Mouse (Mus musculus): ENCODE data around the gene Chka. TPM values are rescaled to one million over a fixed set of nuclear protein-coding genes. Genes with fewer than 3 reads are reported as not detected.

Chka gene
- polyA plus RNA-seq, 1 experiment from 2014 or later: 36.1 TPM

DNA sequence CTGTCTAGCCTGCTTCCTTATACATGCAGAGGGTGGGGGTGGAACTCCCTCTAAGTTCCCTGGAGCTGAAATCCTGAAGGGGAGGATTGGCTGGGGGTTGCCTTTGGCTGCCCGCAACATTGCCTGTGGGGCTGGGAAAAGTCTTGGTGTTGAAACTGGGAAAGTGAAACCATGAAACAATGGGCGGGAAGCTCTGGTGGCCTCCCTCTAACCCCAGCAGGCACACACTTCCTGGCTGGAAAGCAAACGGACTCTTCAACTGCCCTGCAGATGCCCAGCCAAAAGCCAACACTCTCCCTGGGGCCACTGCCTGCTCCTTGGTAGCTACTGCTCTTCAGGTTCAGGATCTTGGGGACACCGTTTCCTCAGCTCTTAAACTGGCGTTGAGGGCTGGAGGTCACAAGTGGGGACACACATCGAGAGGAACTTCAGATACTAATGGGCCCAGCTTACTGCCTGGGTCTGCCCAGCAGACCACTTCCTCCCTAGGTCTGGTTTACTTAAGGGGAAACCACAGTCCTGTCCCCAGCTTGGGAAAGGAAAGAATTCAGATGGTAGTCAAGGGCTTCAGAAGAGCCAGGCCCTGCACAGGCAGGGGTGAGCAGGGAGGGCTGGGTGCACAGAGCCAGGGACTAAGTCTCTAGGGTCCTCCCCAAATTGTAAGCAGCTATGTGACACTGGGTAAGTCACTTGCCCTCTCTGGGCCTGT, 53.8 kb downstream of the Chka start:
- peak overlapping the region; percentile 72 for H3K27ac ChIP-seq (ENCODE audit: poor library complexity, severe bottlenecking)
- H3K9me3 ChIP-seq (replicated peaks): no peaks in the 10 kb centered on the region
- peak; percentile 5; the same call in 1 of the 2 replicates for ATAC-seq (ENCODE audit: insufficient number of reproducible peaks, low FRiP score)
- peak overlapping the region; percentile 56 for H3K4me3 ChIP-seq
- no peaks in the 10 kb centered on the region for H3K27me3 ChIP-seq (replicated peaks)
- H3K4me2 ChIP-seq: peak overlapping the region; percentile 79
- peaks cover 57% of the 10 kb centered on the region for H3K36me3 ChIP-seq
- peaks cover 39% of the 10 kb centered on the region for H3K4me1 ChIP-seq (replicated peaks)
- H3K9ac ChIP-seq: peak overlapping the region; percentile 74
- 23% methylated on average over 6 of the region's 6 CpGs for WGBS

DNA sequence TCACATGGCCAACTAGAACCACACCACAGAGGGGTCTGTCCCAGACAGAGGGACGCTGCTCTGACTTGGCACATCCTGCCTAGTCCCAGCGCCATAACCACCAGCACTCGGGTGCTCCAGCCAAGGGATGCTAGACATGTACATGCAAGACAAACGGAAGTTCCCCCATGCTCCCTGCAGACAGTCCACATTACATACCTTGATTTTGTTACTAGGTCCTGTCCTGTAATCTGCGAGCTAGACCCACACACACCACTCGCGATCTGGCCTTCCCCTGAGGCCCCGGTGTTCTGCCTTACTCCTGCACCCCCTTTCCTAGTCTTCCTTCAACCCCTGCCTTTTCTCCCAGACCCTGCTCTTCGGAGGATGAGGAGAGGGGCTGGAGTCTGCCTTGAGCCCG, 54.8 kb downstream of the Chka start:
- WGBS: 22% methylated on average over 10 of the region's 10 CpGs
- Histone ChIP-seq H3K36me3 (peaks cover 61% of the 10 kb centered on the region), H3K9ac (peak overlapping the region; percentile 74), H3K4me3 (peak overlapping the region; percentile 56), H3K9me3 (replicated peaks) (no peaks in the 10 kb centered on the region), H3K27ac (ENCODE audit: poor library complexity, severe bottlenecking) (peak overlapping the region; percentile 72), H3K4me2 (peak overlapping the region; percentile 79), H3K27me3 (replicated peaks) (no peaks in the 10 kb centered on the region), H3K4me1 (replicated peaks) (peaks cover 39% of the 10 kb centered on the region)
- no peak for ATAC-seq (ENCODE audit: insufficient number of reproducible peaks, low FRiP score)

DNA sequence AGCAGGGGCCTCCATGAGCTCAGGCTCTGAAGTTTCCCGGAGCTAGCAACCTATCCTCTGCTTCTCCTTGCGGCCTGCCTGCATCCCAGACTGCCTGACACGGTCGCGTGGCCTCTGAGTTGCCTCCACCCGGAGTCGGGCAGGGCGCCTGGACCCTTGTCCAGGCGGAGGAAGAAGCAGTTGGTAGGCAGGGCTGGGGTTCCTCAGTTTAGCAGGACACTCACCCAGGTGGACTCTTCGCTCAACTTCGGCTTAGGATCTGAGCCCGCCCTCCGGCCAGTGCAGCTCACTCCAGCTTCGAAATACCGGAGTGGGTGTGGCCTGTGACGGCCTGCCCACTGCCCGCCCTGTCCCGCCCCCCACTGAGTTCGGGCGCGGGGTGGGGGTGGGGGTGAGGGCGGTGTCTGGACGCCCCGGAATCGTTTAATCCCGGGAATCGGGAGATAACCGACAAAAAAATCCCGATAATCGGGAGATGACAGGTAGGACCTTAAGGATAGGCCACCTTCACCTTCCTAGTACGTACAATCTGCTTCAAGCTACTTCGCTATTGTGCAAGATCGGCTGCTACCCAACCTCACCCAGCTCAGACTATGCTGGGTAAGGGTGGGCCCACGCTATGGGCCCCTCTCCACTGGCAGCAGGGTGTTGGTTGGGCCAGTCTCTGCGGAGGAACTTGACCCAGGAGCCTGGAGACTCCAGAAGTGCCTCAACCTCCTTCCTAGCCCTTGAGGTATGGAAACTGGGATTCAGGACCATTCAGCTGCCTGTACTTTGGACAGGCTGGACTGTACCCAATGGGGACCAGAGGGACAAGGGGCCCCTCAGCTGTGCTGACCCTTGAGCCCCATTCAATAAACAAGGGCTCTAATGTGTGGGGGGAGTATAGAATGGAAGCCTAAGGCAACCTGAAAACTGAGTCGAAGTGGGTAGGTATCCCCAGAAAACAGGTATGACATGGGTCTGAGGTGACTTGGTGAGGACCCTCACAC, 55.5 kb downstream of the Chka start, which contains the start of gene Tcirg1:
Tcirg1 (minus strand) TSS at position 339 of the 992 bp plus-strand sequence.
- ATAC-seq (ENCODE audit: insufficient number of reproducible peaks, low FRiP score): peak; percentile 88
- no peaks in the 10 kb centered on the region for H3K27me3 ChIP-seq (replicated peaks)
- H3K36me3 ChIP-seq: peaks cover 53% of the 10 kb centered on the region
- peak within 1 kb of the TSS; percentile 56 for H3K4me3 ChIP-seq
- H3K4me1 ChIP-seq (replicated peaks): peaks cover 47% of the 10 kb centered on the region
- H3K4me2 ChIP-seq: peak within 1 kb of the TSS; percentile 79
- 5% methylated on average over 36 of the region's 36 CpGs for WGBS
- peak within 1 kb of the TSS; percentile 72 for H3K27ac ChIP-seq (ENCODE audit: poor library complexity, severe bottlenecking)
- H3K9me3 ChIP-seq (replicated peaks): no peaks in the 10 kb centered on the region
- peak within 1 kb of the TSS; percentile 74 for H3K9ac ChIP-seq

DNA sequence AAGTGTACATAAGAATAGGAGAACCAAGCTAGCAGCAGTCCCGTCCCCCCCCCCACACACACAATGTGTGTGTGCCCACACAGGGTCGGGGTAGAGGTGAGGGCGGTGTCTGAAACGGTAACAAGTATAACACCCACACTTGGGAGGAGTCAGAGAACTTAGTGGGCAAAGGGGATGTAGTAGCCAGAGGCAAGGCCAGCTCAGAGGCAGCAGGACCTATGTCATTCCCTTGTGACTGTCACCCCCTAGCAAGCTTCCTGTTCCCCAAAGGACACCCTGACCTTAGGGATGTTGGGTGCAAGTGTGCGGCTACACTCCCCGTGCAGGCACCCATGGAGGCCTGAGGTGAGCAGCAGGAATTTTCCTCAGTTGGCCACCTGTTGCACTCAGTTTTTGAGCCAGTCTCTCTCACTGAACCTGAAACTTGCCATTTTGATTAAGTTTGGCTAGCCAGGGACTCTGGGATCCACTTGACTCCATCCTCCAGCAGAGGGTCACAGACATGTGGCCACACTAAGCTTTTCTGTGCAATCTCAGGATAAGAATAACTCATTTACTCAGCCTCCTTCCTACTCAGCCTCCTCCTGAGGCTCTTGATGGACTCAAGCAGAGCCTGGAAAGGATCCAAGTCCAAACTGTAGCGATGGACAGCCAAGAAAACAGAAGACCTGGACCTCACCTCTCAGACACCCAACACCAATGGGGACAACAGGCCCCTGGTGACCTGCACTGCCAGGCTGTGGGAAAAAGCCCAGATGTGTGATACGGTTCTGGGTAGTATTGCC, 56.5 kb downstream of the Chka start:
- Histone ChIP-seq H3K27me3 (replicated peaks) (no peaks in the 10 kb centered on the region), H3K9ac (peak overlapping the region; percentile 74; the same call in 1 of the 2 replicates), H3K4me2 (peak overlapping the region; percentile 79), H3K36me3 (peaks cover 43% of the 10 kb centered on the region), H3K4me1 (replicated peaks) (peaks cover 47% of the 10 kb centered on the region), H3K9me3 (replicated peaks) (no peaks in the 10 kb centered on the region), H3K4me3 (no peak overlapping the region), H3K27ac (ENCODE audit: poor library complexity, severe bottlenecking) (no peak overlapping the region)
- 76% methylated on average over 8 of the region's 8 CpGs for WGBS
- no peak for ATAC-seq (ENCODE audit: insufficient number of reproducible peaks, low FRiP score)

DNA sequence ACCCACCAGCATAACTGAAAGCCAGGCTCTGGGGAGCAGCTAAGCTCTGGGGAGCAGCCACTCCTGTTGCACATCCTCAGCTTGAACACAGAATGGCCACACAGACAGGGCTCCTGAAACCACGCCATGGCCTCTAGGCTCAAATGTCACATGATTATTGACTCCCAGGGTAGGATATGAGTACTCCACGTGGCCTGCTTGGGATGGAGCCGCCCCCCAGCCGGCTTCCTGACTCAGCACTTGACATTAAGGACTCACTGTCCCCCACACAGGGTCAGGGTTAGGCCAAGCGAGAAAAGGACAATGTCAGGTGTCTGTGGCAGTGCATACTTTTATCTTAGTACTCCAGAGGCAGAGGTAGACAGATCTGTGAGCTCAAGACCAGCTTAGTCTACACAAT, 58.6 kb downstream of the Chka start:
- no peaks in the 10 kb centered on the region for H3K9me3 ChIP-seq (replicated peaks)
- H3K4me1 ChIP-seq (replicated peaks): peaks cover 40% of the 10 kb centered on the region
- H3K9ac ChIP-seq: no peak overlapping the region
- H3K27me3 ChIP-seq (replicated peaks): no peaks in the 10 kb centered on the region
- peaks cover 35% of the 10 kb centered on the region for H3K36me3 ChIP-seq
- WGBS: 82% methylated on average over 5 of the region's 5 CpGs
- H3K4me2 ChIP-seq: no peak overlapping the region
- H3K27ac ChIP-seq (ENCODE audit: poor library complexity, severe bottlenecking): no peak overlapping the region
- ATAC-seq (ENCODE audit: insufficient number of reproducible peaks, low FRiP score): no peak
- H3K4me3 ChIP-seq: no peak overlapping the region

DNA sequence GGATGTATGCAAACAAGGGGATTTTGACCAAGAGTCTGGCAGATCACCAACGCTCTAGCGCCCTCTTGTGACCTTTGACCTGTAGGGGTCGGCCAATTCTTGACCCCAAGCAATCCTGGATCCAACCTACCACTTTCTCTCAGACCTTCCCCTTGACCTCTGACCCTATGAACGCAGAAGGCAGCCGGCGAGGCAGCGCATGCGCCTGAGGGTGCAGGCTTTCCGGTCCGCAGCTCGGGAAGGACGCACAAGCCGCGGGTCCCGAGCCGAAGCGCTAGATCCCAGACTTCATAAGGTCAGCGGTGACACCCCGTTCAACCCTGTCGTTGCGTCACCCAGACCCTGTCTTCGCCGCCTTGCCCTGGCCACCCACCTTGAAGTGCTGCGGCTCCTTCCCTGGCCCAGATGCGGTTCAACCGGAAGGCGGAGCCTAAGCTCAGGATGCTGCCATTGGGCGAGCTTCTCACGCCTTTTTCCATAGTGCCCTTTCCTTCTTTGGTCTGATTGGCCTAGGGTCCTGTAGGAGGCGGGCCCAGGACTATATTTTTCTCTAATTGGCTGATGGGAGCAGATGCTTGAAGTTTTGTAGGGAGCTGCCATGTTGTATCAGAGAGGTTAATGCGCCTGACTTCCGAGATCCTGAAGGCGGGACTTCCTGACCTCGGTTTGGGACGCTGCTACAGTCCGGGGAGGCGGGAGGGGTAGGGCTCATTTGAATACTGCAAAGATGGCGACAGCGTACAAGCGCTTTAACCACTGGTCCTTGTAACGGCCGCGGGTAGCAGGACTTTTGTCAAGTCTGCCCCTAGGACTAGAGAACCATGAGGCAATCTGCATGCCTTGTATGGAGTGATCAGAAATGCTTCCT, 61.0 kb downstream of the Chka start, which contains the start of gene Ndufs8:
Ndufs8 (minus strand) TSS at position 438 of the 868 bp plus-strand sequence.
- Histone ChIP-seq H3K9ac (peak within 1 kb of the TSS; percentile 74), H3K9me3 (replicated peaks) (no peaks in the 10 kb centered on the region), H3K27ac (ENCODE audit: poor library complexity, severe bottlenecking) (peak within 1 kb of the TSS; percentile 86), H3K27me3 (replicated peaks) (no peaks in the 10 kb centered on the region), H3K4me1 (replicated peaks) (peaks cover 20% of the 10 kb centered on the region), H3K4me2 (peak within 1 kb of the TSS; percentile 77), H3K36me3 (peaks cover 35% of the 10 kb centered on the region), H3K4me3 (peak within 1 kb of the TSS; percentile 63)
- WGBS: under 1% methylated on average over 43 of the region's 43 CpGs
- peak; percentile 98 for ATAC-seq (ENCODE audit: insufficient number of reproducible peaks, low FRiP score)

DNA sequence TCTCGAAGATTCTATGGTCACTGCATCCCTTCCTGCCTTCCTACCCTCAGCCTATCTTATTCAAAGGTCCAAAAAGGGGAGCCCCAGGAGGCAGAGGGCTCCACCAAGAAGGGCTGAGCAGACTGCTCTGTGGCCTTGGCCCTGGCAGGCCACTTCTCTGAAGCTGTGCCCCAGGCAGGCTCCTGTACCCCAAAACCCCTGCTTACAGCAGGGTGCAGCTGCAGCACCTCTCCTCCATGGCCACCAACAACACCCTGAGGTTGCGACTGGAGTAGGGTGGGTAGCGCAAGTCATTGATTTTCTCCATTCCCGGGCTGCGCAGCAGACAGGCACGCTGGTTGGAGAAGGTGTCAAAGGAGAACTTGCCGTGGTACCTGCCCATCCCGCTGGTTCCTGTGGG, 62.1 kb downstream of the Chka start:
- Histone ChIP-seq H3K27me3 (replicated peaks) (no peaks in the 10 kb centered on the region), H3K36me3 (peaks cover 25% of the 10 kb centered on the region), H3K4me1 (replicated peaks) (peaks cover 15% of the 10 kb centered on the region), H3K9ac (peak overlapping the region; percentile 60), H3K9me3 (replicated peaks) (no peaks in the 10 kb centered on the region), H3K27ac (ENCODE audit: poor library complexity, severe bottlenecking) (no peak overlapping the region), H3K4me2 (peak overlapping the region; percentile 77), H3K4me3 (peak overlapping the region; percentile 63)
- ATAC-seq (ENCODE audit: insufficient number of reproducible peaks, low FRiP score): no peak
- 84% methylated on average over 8 of the region's 8 CpGs for WGBS

DNA sequence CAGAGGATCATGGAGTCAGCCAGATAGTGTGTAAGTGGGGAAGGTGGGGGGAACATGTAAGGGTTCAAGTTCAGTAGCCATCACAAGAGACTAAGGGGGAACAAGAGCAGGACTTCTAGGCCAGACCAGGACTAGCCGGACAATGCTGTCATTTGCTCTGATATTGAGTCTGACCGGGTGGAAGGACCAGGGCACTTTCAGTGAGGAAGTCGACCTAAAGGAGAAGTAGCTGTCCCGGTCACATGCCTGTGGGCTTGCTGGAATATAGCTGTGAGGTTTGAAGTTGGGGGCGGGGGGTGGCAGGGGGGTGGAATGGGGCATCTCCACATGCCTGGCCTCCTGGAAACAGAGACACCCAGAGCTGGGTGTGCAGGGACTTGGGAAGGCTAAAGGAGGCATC, 63.0 kb downstream of the Chka start:
- H3K9me3 ChIP-seq (replicated peaks): no peaks in the 10 kb centered on the region
- 84% methylated on average over 5 of the region's 5 CpGs for WGBS
- ATAC-seq (ENCODE audit: insufficient number of reproducible peaks, low FRiP score): no peak

DNA sequence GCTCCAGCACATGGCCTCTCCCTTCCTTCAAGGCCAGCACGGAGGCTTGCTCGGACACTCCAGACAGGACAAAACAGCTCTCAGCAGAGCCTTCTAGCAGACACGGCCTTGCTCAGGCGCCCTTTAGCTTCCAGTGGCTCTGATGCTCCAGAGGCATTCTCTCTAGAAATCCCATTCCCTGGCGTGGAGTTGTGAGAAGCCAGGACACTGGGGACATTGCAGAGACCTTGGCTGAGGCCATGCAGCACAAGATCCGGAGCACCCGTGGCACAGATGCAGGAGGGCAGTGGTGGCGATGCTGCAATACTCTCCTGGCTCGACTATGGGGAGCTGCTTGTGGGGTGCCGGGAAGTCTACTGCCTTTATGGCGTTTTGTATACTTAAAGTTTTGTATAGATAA, 65.2 kb downstream of the Chka start:
- Histone ChIP-seq H3K9me3 (replicated peaks) (no peaks in the 10 kb centered on the region), H3K9ac (no peak overlapping the region), H3K4me2 (no peak overlapping the region), H3K4me1 (replicated peaks) (peaks cover 17% of the 10 kb centered on the region), H3K27ac (ENCODE audit: poor library complexity, severe bottlenecking) (no peak overlapping the region), H3K36me3 (no peaks in the 10 kb centered on the region), H3K4me3 (no peak overlapping the region), H3K27me3 (replicated peaks) (no peaks in the 10 kb centered on the region)
- ATAC-seq (ENCODE audit: insufficient number of reproducible peaks, low FRiP score): no peak
- WGBS: 75% methylated on average over 11 of the region's 11 CpGs

More for the DNA sequence above, 63.0 kb downstream of the Chka start:
- H3K4me2 ChIP-seq: no peak overlapping the region
- H3K27me3 ChIP-seq (replicated peaks): no peaks in the 10 kb centered on the region
- H3K4me3 ChIP-seq: no peak overlapping the region
- peaks cover 19% of the 10 kb centered on the region for H3K4me1 ChIP-seq (replicated peaks)
- no peak overlapping the region for H3K9ac ChIP-seq
- peaks cover 16% of the 10 kb centered on the region for H3K36me3 ChIP-seq
- no peak overlapping the region for H3K27ac ChIP-seq (ENCODE audit: poor library complexity, severe bottlenecking)

DNA sequence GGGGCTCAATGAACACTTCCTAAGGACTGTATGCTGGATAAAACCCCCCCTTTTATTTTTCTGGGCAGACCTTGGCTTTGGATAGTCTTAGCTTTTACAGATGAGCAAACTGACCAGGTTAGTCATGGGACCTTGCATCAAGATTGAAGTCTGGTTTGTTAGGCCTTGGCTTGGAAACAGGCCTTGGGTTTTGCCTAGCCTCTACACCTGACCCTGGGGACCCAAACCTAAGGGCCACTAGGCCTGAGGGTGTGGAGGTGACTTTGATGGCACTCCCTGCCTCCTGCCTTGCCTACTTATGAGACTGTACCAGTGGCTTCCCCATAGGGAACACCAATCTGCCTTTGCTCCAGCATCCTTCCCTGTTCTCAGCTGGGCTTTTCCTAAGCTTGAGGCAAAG, 68.4 kb downstream of the Chka start:
- Histone ChIP-seq H3K4me3 (no peak overlapping the region), H3K4me1 (replicated peaks) (peaks cover 12% of the 10 kb centered on the region; the same call in 1 of the 2 replicates), H3K27ac (ENCODE audit: poor library complexity, severe bottlenecking) (no peak overlapping the region), H3K9ac (no peak overlapping the region), H3K9me3 (replicated peaks) (no peaks in the 10 kb centered on the region), H3K36me3 (no peaks in the 10 kb centered on the region), H3K27me3 (replicated peaks) (no peaks in the 10 kb centered on the region), H3K4me2 (no peak overlapping the region)
- ATAC-seq (ENCODE audit: insufficient number of reproducible peaks, low FRiP score): no peak
